Mouse (Mus musculus) granulocyte monocyte progenitor cell, adult 5-6 weeks (primary cell): ENCODE measurements around the gene Atp10a. TPM values are rescaled to one million over a fixed set of nuclear protein-coding genes. Genes with fewer than 3 reads are reported as not detected.
A peak's percentile ranks its signal among the peaks of the same experiment; 100 is the strongest.

Experiments
- ATAC-seq: replicated peaks from 2 replicates; pipeline ENCODE4 v1.8.0; 2016; ENCODE audit warnings: mild to moderate bottlenecking, moderate TSS enrichment, inconsistent platforms; ENCODE audit not compliant: poor library complexity, severe bottlenecking
- total RNA-seq, 2 experiments: library from RNA; stranded (forward) in 1 of 2; stranded (reverse) in 1 of 2; fragments of 200-712, 200-1000 nt in 1 of 2; fragments of >200 nt in 1 of 2; fragmentation: Nextera tagmentation in 1 of 2; gene quantifications; 2 replicates each; pipeline ENCODE4 v1.2.3; 2014 to 2017

Gene Atp10a
- total RNA-seq, 2 experiments from 2014 or later = 19.5 to 25.8 TPM

- no peak for ATAC-seq
Measured at GRCm38 (mm10) chr7:58686997-58687396, 31.0 kb downstream of the Atp10a start.

- ATAC-seq = no peak
Measured at GRCm38 (mm10) chr7:58690069-58690923, 34.3 kb downstream of the Atp10a start.

- no peak for ATAC-seq
Measured at GRCm38 (mm10) chr7:58690997-58691596, 35.1 kb downstream of the Atp10a start.

GRCm38 (mm10) chr7:58692704-58693103 lies 36.7 kb downstream of the Atp10a start:
- ATAC-seq = no peak

- ATAC-seq = no peak
Measured at GRCm38 (mm10) chr7:58693342-58693741, 37.4 kb downstream of the Atp10a start.

GRCm38 (mm10) chr7:58695661-58696060 lies 39.7 kb downstream of the Atp10a start:
- ATAC-seq = peak; percentile 95

GRCm38 (mm10) chr7:58697092-58697491 lies 41.1 kb downstream of the Atp10a start:
- peak; percentile 47 for ATAC-seq

- ATAC-seq = no peak
Measured at GRCm38 (mm10) chr7:58698738-58699442, 42.9 kb downstream of the Atp10a start.

GRCm38 (mm10) chr7:58701311-58701710 lies 45.3 kb downstream of the Atp10a start:
- ATAC-seq = no peak

GRCm38 (mm10) chr7:58705158-58705557 lies 49.2 kb downstream of the Atp10a start:
- 0 out of 2 replicates have a peak, but pooled peaks have one; percentile 25 for ATAC-seq

GRCm38 (mm10) chr7:58709306-58709705 lies 53.3 kb downstream of the Atp10a start:
- ATAC-seq = peak; percentile 47; the same call in 1 of the 2 replicates

GRCm38 (mm10) chr7:58710312-58710711 lies 54.3 kb downstream of the Atp10a start:
- no peak for ATAC-seq

GRCm38 (mm10) chr7:58711811-58712210 lies 55.8 kb downstream of the Atp10a start:
- ATAC-seq = peak; percentile 70

GRCm38 (mm10) chr7:58715576-58716144 lies 59.7 kb downstream of the Atp10a start:
- no peak for ATAC-seq

GRCm38 (mm10) chr7:58716626-58717025 lies 60.7 kb downstream of the Atp10a start:
- ATAC-seq = peak; percentile 80

GRCm38 (mm10) chr7:58718556-58718955 lies 62.6 kb downstream of the Atp10a start:
- no peak for ATAC-seq

GRCm38 (mm10) chr7:58719218-58719938 lies 63.4 kb downstream of the Atp10a start:
- no peak for ATAC-seq

- peak; percentile 30; the same call in 1 of the 2 replicates for ATAC-seq
Measured at GRCm38 (mm10) chr7:58722250-58722649, 66.3 kb downstream of the Atp10a start.

- peak; percentile 47 for ATAC-seq
Measured at GRCm38 (mm10) chr7:58730201-58730600, 74.2 kb downstream of the Atp10a start.

GRCm38 (mm10) chr7:58730831-58731230 lies 74.9 kb downstream of the Atp10a start:
- ATAC-seq = peak; percentile 88
